Mouse (Mus musculus): ENCODE measurements at regions not wholly inside any gene's neighbourhood (a gene's known extent, or its start where the extent isn't known, plus 50 kb on each side); places are given as distances from the start of the nearest gene placed in this dataset.

DNA sequence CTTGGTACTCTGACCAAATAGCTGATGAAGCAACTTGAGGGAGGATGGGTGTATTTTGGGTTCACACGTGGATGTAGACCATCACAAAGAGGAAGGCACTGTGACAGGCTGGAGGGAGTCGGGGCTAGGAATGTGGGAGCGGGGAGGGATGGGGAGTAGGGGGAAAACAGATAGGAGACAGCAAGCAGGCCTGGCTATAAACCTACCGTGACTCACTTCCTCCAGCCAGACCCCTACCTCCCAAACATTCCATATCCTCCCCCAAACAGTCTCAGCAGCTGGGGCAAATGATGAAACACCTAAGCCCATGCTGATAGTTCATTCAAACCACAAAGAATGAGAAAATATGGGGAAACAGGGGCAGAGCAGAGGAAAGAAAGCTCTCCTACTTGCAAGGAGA is 91.1 kb upstream of the Sox4 start:
- Histone ChIP-seq H3K27me3 (ENCODE audit: control insufficient read depth, insufficient read depth, low read depth, low read length) (no peaks in the 10 kb centered on the region), H3K4me3 (ENCODE audit: low read depth, low read length) (no peak overlapping the region), H3K27ac (ENCODE audit: low read length) (no peak overlapping the region), H3K4me1 (ENCODE audit: control insufficient read depth, low read depth, low read length) (no peaks in the 10 kb centered on the region), H3K9ac (ENCODE audit: low read depth, low read length) (no peak overlapping the region), H3K36me3 (ENCODE audit: control insufficient read depth, insufficient read depth) (no peaks in the 10 kb centered on the region), H3K4me2 (ENCODE audit: low read depth, low read length) (no peak overlapping the region), H3K9me3 (replicated peaks; ENCODE audit: control insufficient read depth, low read length) (no peaks in the 10 kb centered on the region)
- ATAC-seq (ENCODE audit: low read depth) = no peak
- WGBS (ENCODE audit: insufficient replicate concordance) = 26% methylated on average over 4 of the region's 4 CpGs

- ATAC-seq (ENCODE audit: low read depth) = no peak
- WGBS (ENCODE audit: insufficient replicate concordance) = 71% methylated on average over 5 of the region's 5 CpGs
These were observed 86.8 kb upstream of the Sox4 start for GRCm38 (mm10) chr13:29040331-29040730.

GRCm38 (mm10) chr13:29034904-29035303 is 81.4 kb upstream of the Sox4 start:
- Histone ChIP-seq H3K4me1 (ENCODE audit: control insufficient read depth, low read depth, low read length) (no peaks in the 10 kb centered on the region), H3K27me3 (ENCODE audit: control insufficient read depth, insufficient read depth, low read depth, low read length) (no peaks in the 10 kb centered on the region), H3K9me3 (replicated peaks; ENCODE audit: control insufficient read depth, low read length) (no peaks in the 10 kb centered on the region), H3K9ac (ENCODE audit: low read depth, low read length) (no peak overlapping the region), H3K36me3 (ENCODE audit: control insufficient read depth, insufficient read depth) (no peaks in the 10 kb centered on the region), H3K4me2 (ENCODE audit: low read depth, low read length) (no peak overlapping the region), H3K27ac (ENCODE audit: low read length) (no peak overlapping the region), H3K4me3 (ENCODE audit: low read depth, low read length) (no peak overlapping the region)
- ATAC-seq (ENCODE audit: low read depth) = no peak
- 58% methylated on average over 4 of the region's 4 CpGs for WGBS (ENCODE audit: insufficient replicate concordance)

More at GRCm38 (mm10) chr13:29040331-29040730, 86.8 kb upstream of the Sox4 start:
- H3K4me1 ChIP-seq (ENCODE audit: control insufficient read depth, low read depth, low read length) = no peaks in the 10 kb centered on the region
- no peak overlapping the region for H3K9ac ChIP-seq (ENCODE audit: low read depth, low read length)
- H3K4me3 ChIP-seq (ENCODE audit: low read depth, low read length) = no peak overlapping the region
- no peaks in the 10 kb centered on the region for H3K27me3 ChIP-seq (ENCODE audit: control insufficient read depth, insufficient read depth, low read depth, low read length)
- no peaks in the 10 kb centered on the region for H3K9me3 ChIP-seq (replicated peaks; ENCODE audit: control insufficient read depth, low read length)
- H3K27ac ChIP-seq (ENCODE audit: low read length) = no peak overlapping the region
- no peak overlapping the region for H3K4me2 ChIP-seq (ENCODE audit: low read depth, low read length)
- H3K36me3 ChIP-seq (ENCODE audit: control insufficient read depth, insufficient read depth) = no peaks in the 10 kb centered on the region

- Histone ChIP-seq H3K27ac (ENCODE audit: low read length) (no peak overlapping the region), H3K4me2 (ENCODE audit: low read depth, low read length) (no peak overlapping the region), H3K4me3 (ENCODE audit: low read depth, low read length) (no peak overlapping the region), H3K9me3 (replicated peaks; ENCODE audit: control insufficient read depth, low read length) (no peaks in the 10 kb centered on the region), H3K4me1 (ENCODE audit: control insufficient read depth, low read depth, low read length) (no peaks in the 10 kb centered on the region), H3K27me3 (ENCODE audit: control insufficient read depth, insufficient read depth, low read depth, low read length) (no peaks in the 10 kb centered on the region), H3K36me3 (ENCODE audit: control insufficient read depth, insufficient read depth) (no peaks in the 10 kb centered on the region), H3K9ac (ENCODE audit: low read depth, low read length) (no peak overlapping the region)
- ATAC-seq (ENCODE audit: low read depth) = peak; percentile 69
- 55% methylated on average over 8 of the region's 8 CpGs for WGBS (ENCODE audit: insufficient replicate concordance)
These were observed 80.9 kb upstream of the Sox4 start for GRCm38 (mm10) chr13:29034444-29034843.

GRCm38 (mm10) chr13:29027146-29027545 is 73.6 kb upstream of the Sox4 start:
- Histone ChIP-seq H3K9me3 (replicated peaks; ENCODE audit: control insufficient read depth, low read length) (no peaks in the 10 kb centered on the region), H3K4me2 (ENCODE audit: low read depth, low read length) (no peak overlapping the region), H3K36me3 (ENCODE audit: control insufficient read depth, insufficient read depth) (no peaks in the 10 kb centered on the region), H3K4me1 (ENCODE audit: control insufficient read depth, low read depth, low read length) (no peaks in the 10 kb centered on the region), H3K4me3 (ENCODE audit: low read depth, low read length) (no peak overlapping the region), H3K27me3 (ENCODE audit: control insufficient read depth, insufficient read depth, low read depth, low read length) (no peaks in the 10 kb centered on the region), H3K9ac (ENCODE audit: low read depth, low read length) (no peak overlapping the region), H3K27ac (ENCODE audit: low read length) (no peak overlapping the region)
- ATAC-seq (ENCODE audit: low read depth) = no peak
- 76% methylated on average over 10 of the region's 10 CpGs for WGBS (ENCODE audit: insufficient replicate concordance)

DNA sequence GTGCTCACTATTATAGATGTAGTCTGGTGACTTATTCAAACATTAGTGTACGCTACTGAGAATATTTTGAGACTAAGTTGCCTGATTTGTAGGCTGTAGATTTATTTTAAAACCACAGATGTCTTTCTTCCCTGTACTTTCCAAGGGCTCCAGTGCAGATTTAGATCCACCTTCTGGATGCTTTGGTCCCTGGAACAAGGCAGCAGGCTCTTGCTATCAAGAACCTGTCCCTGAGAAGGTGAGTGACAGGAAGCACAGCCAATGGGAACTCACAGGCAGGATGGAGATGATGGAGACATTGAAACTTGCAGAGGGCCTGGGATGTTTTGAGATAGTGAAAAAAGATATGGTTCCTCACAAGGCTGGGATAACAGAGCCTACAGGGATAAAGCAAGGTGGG is 70.0 kb upstream of the Sox4 start:
- Histone ChIP-seq H3K27ac (ENCODE audit: low read length) (no peak overlapping the region), H3K4me2 (ENCODE audit: low read depth, low read length) (no peak overlapping the region), H3K4me1 (ENCODE audit: control insufficient read depth, low read depth, low read length) (no peaks in the 10 kb centered on the region), H3K36me3 (ENCODE audit: control insufficient read depth, insufficient read depth) (no peaks in the 10 kb centered on the region), H3K9me3 (replicated peaks; ENCODE audit: control insufficient read depth, low read length) (no peaks in the 10 kb centered on the region), H3K4me3 (ENCODE audit: low read depth, low read length) (no peak overlapping the region), H3K9ac (ENCODE audit: low read depth, low read length) (no peak overlapping the region), H3K27me3 (ENCODE audit: control insufficient read depth, insufficient read depth, low read depth, low read length) (no peaks in the 10 kb centered on the region)
- no peak for ATAC-seq (ENCODE audit: low read depth)
- WGBS (ENCODE audit: insufficient replicate concordance) = 50% methylated on average over 1 of the region's 1 CpGs

- ATAC-seq (ENCODE audit: low read depth) = no peak
- 73% methylated on average over 3 of the region's 3 CpGs for WGBS (ENCODE audit: insufficient replicate concordance)
- Histone ChIP-seq H3K27ac (ENCODE audit: low read length) (no peak overlapping the region), H3K4me3 (ENCODE audit: low read depth, low read length) (no peak overlapping the region), H3K9ac (ENCODE audit: low read depth, low read length) (no peak overlapping the region), H3K4me2 (ENCODE audit: low read depth, low read length) (no peak overlapping the region), H3K27me3 (ENCODE audit: control insufficient read depth, insufficient read depth, low read depth, low read length) (no peaks in the 10 kb centered on the region), H3K36me3 (ENCODE audit: control insufficient read depth, insufficient read depth) (no peaks in the 10 kb centered on the region), H3K4me1 (ENCODE audit: control insufficient read depth, low read depth, low read length) (no peaks in the 10 kb centered on the region), H3K9me3 (replicated peaks; ENCODE audit: control insufficient read depth, low read length) (no peaks in the 10 kb centered on the region)
These were observed 66.3 kb upstream of the Sox4 start for GRCm38 (mm10) chr13:29019839-29020238.

DNA sequence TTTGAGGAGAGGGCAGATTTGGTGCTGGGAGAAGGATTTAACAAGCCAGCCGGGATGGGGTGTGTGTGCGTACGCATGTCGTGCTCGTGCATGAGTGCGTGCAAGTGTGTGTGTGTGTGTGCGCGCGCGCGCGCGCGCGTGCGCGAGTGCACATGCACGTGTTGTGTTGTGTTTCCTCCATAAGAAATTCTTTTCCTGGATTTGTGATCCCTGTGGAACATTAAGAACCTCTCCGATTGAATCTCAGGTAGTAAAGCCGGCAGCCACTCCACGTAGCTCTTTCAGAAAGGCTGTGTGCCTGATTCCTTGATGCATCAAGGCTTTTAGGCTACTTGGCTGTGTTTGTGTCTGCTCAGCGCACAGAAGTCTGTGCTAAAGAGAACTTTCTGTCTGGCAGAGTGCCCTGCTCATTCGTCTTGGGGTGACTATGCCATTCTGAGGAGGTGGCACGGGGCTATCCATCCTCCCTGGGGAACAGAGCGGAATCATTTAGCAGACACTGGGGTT is 62.7 kb upstream of the Sox4 start:
- Histone ChIP-seq H3K4me1 (ENCODE audit: control insufficient read depth, low read depth, low read length) (no peaks in the 10 kb centered on the region), H3K27ac (ENCODE audit: low read length) (no peak overlapping the region), H3K4me3 (ENCODE audit: low read depth, low read length) (no peak overlapping the region), H3K36me3 (ENCODE audit: control insufficient read depth, insufficient read depth) (no peaks in the 10 kb centered on the region), H3K9ac (ENCODE audit: low read depth, low read length) (no peak overlapping the region), H3K9me3 (replicated peaks; ENCODE audit: control insufficient read depth, low read length) (no peaks in the 10 kb centered on the region), H3K27me3 (ENCODE audit: control insufficient read depth, insufficient read depth, low read depth, low read length) (no peaks in the 10 kb centered on the region), H3K4me2 (ENCODE audit: low read depth, low read length) (no peak overlapping the region)
- 85% methylated on average over 25 of the region's 25 CpGs for WGBS (ENCODE audit: insufficient replicate concordance)
- no peak for ATAC-seq (ENCODE audit: low read depth)

DNA sequence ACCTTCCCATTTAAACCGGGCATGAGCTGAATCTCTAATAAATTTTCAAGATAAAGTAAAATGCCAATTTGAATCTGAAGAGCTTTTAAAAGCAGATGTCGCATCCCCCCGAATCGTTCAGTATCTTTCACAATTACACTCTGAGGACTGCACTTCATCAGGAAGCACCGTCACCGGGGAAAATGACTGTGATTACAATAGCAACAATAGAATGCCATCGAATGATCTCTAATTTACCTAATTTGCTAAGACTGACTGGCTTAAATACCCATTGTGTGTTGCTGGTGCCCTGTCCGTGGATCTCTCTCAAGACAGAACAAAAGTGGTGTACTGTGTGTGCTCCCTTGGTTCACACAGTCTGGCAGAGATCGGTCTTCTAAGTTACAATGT is 62.1 kb upstream of the Sox4 start:
- Histone ChIP-seq H3K9ac (ENCODE audit: low read depth, low read length) (no peak overlapping the region), H3K9me3 (replicated peaks; ENCODE audit: control insufficient read depth, low read length) (no peaks in the 10 kb centered on the region), H3K4me3 (ENCODE audit: low read depth, low read length) (no peak overlapping the region), H3K27ac (ENCODE audit: low read length) (no peak overlapping the region), H3K4me2 (ENCODE audit: low read depth, low read length) (no peak overlapping the region), H3K4me1 (ENCODE audit: control insufficient read depth, low read depth, low read length) (no peaks in the 10 kb centered on the region), H3K36me3 (ENCODE audit: control insufficient read depth, insufficient read depth) (no peaks in the 10 kb centered on the region), H3K27me3 (ENCODE audit: control insufficient read depth, insufficient read depth, low read depth, low read length) (no peaks in the 10 kb centered on the region)
- WGBS (ENCODE audit: insufficient replicate concordance) = 60% methylated on average over 9 of the region's 9 CpGs
- no peak for ATAC-seq (ENCODE audit: low read depth)

Data from liver, embryonic 16.5 days (tissue).